Mouse (Mus musculus): ENCODE results near the gene Olfr731.

The Olfr731 gene

DNA sequence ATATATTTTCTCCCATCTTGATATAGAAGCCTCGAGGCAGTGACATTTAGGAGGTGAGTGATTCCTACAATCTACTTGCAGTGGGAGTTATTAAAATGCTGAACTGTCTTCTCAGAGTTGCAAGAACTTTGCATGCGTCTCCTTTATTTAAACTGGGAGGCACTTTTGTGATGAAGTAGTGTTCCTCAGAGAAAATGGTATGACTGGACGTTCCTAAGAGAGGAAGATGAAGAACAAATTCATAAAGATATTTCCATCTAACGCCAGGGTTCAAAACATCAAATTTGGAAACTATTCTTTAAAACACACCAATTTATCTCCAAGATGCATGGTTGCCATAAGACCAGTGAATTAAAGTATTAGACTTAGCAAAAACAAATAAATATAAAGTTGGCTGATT, at the start of gene Olfr731:
Gene Olfr731, minus strand, starts transcription at position 101 of the 400 bp plus-strand sequence.
- DNase-seq = no peak

DNA sequence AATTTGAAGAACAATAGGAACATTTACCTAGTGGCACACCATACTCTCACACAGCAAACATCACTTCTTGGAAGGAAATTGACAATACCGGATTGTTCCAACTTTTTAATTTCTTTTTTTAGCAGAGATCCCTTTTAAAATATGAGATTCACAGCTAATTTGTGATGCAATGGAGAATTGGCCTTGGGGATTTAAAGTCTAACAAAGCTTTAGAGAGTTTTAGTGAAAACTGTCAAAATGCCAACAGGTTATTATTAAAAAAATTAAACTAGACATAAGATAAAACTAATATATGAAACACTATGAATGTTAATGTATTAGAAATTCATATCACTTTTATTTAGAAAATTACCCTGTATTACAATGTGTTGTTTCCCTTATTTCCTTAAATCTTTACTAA, 42.4 kb upstream of the Olfr731 start, which contains the start of gene Olfr732:
Gene Olfr732, minus strand, starts transcription at position 101 of the 400 bp plus-strand sequence.
- DNase-seq = no peak

DNA sequence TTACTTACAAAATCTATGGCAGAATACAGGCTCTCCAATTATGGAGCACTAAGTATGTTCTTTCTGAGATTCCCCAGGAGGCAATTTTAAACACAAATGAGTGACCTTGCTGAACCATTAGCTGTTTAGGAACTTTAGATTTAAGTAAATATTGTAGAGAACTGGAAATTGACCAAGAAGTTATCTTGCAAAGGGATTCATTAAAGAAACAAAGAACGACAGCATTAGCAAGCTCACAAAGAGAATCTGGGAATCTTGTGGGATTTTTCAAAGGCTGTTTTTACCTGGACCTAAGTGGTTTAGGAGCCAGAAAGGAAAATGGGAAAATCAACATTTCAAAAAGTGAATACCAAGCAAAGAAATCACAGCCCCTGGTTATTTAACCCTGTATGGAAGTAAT, 53.6 kb downstream of the Olfr731 start, which contains the start of gene Olfr730:
Gene Olfr730, minus strand, starts transcription at position 101 of the 400 bp plus-strand sequence.
- no peak for DNase-seq
